Mouse (Mus musculus) gastrocnemius, postnatal 25 days (tissue): ENCODE results near the gene Tnrc6b. TPM values are rescaled to one million over a fixed set of nuclear protein-coding genes. Genes with fewer than 3 reads are reported as not detected.
"Not testable (repeated sequence)": the region's sequence is repeated elsewhere in the genome, so short reads cannot be mapped to it uniquely, and the experiment has no call there.

Experiments used
- DNase-seq: peaks from one replicate; pipeline ENCODE4 v3.0.0; 2022
- total RNA-seq, 2 experiments: library from RNA; stranded (reverse); gene quantifications; 1 replicate in 1 of 2; 2 replicates in 1 of 2; pipeline ENCODE4 v1.2.3; 2021

Gene Tnrc6b
- total RNA-seq, 2 experiments from 2014 or later = 43.2 to 43.7 TPM

DNA sequence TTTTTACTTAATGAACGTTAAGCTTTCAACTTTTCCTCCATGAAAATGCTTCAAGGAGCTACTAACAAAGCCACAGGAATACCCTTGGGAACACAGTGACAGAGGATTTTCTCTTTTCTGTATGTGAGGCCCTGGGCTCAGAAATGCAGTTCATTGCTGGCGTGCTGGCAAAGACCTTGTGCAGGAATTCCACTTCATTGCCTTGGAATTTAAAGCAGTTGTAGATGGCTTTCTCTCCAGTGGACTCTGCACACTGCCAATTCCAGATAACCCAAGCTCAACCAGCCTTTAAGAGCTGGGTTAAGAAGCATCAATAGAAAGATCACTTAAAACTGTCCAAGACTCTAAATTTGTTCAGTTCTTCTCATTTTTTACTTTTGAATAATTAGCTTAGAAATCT lies 204.7 kb downstream of the Tnrc6b start:
- DNase-seq = no peak

DNA sequence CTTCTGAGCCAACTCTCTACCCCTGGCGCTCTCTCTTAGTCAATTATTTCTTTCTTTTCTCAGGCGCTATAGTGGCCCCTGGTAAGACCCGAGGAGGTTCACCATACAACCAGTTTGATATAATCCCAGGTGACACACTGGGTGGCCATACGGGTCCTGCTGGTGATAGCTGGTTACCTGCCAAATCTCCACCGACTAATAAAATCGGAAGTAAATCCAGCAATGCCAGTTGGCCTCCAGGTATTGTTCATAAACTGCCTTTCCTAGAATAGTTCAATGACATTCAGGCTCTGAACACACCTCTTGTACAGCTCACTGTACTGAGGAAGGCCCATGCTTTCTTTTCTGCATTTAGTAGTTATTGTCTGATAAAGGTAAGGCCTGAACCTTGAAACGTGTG lies 205.5 kb downstream of the Tnrc6b start:
- no peak for DNase-seq

DNA sequence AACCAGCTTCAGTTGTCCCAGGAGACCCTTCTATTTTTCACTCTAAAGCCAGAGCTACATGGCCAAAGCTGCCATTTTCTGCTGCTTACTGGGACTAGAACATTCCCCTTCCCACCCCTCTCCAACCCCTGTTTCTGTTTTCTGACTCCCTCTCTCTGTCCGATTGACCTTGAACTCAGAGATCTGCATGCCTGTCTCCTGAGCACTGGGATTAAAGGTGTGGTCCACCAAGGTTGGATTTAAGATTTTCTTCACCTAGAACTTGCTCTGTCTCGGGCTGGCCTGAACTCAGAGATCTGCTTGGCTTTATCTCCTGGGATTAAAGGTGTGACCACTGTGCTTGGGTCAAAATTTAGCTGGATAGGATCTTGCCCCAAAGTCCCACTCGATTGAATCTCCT lies 209.2 kb downstream of the Tnrc6b start:
- no peak for DNase-seq

DNA sequence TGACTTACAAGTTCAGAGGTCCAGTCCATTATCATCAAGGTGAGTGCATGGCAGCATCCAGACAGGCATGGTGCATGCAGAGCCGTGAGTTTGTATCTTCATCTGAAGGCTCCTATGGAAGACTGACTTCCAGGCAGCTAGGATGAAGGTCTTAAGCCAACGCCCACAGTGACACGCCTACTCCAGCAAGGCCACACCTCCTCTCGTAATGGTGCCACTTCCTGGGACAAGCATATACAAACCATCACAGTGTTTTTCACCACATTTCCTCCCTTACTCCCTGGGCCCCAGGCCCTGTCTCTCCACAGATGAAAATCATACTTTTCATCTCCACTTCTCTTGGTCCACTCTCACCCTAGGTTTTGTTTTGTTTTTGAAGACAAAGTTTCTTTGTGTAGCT lies 210.7 kb downstream of the Tnrc6b start:
- DNase-seq = no peak

DNA sequence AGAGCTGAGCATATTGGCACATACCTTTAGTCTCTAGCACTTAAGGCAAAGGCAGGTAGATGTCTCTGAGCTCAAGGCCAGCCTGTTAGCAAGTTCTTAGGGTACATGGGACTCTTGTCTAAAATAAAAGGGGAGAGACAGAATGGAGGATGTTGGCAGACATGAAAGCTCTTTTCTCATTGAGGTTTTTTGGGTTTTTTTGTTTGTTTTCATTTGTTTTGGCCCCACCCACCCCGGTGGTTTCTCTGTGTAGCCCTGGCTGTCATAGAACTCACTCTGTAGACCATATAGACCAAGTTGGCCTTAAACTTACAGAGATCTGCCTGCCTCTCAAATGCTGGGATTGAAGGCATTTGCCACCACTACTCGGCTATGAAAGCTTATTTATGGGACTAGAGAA lies 213.1 kb downstream of the Tnrc6b start:
- no peak for DNase-seq

DNA sequence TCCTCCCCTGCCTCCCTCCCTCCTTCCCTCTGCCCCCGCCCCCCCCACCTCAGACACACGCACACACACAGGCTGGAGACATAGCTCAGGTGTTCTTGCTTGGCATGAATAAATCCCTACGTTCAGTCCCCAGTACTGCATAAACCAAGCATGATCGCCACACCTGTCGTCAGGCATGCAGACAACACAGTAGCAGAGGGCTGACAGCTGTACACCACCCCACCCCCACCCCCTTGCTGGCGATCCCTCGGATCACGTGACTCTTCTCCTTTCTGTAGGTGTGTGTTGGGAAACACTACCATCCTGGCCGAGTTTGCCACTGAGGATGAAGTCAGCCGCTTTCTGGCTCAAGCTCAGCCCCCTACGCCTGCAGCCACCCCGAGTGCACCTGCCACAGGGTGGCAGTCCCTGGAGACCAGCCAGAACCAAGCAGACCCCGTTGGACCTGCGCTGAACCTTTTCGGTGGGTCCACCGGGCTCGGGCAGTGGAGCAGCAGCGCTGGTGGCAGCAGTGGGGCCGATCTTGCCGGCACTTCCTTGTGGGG lies 217.8 kb downstream of the Tnrc6b start:
- DNase-seq = no peak

DNA sequence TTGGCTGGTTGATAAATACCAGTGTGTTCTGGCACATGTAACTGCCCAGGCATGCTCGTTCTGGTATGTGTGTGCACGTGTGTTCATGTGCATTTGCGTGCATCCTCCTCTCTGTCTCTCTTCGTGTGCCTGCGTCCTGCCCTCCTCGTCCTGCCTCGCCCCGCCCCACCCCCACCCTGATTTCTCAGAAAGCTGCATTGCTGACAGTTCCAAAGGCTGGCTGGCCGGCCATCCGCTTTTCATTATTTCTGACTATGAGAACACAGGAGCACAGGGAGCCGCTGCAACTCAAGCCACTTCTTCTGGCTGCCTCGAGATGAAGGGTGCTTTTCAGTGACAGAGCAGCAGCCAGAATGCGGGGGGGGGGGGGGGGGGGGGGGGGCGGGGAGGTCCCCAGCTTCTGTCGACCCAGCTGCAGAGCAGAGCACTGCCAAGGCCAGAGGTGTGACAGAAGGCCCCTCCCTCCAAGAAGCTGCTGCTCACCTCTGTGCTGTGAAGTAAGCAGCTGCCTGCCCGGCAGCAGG lies 219.0 kb downstream of the Tnrc6b start:
- DNase-seq = no peak

DNA sequence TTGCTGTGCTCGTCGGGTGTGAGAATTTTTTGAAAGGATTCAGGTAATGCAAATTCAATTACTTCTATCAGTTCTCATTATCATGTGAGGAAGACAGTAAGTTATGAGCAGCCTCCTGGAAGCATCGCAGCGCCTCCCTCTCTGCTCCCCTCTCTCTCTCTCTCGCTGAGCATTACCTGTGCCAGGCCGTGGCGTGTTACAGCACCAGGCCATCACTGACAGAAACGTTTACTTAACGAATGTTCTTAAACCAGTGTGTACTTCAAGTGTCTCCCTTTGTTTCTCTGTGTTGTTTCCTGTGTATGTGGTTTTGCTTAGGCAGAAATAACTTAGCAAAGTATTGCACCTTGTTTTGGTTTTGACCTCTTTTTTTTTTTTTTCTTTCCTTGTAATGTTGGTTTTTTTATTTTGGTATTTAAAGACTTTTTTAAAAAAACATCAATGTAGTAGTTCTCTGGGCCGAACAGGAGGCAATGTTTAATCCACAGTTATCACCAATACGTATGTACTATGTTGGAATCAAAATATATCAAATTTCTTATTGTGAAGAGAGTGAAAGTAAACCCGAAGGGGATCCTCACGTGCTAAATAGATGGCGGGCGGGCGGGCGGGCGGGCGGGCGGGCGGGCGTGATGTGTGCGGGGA lies 219.7 kb downstream of the Tnrc6b start:
- not testable (repeated sequence) for DNase-seq

DNA sequence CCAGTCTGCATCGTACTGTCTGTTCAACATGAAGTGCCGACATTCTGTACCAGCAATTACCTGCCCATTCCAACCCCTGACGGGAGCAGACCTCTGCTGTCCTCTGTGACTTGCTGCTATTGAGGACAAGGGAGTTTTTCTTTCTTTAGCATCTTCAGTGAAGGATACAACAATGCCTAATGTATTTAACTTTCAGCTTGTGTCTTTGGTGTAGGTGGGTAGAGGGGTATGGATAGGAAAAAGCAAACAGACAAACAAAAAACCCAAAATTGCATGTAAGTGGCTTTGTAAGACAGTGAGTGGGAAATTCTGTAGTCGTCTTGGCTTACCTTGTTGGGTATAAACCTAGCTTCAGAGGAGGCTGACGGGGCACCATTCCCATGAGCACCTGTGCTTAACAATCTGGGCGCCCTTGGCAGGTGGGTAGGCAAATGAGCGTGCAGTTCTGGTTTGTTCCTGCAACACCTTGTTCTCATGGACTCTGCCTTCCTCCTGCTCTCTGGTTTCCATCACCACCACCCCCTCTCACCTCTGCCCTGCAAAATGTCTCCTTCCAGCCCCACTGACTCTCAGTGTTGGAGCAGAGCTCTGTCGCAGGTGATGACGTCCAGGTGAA lies 220.3 kb downstream of the Tnrc6b start:
- DNase-seq = no peak

DNA sequence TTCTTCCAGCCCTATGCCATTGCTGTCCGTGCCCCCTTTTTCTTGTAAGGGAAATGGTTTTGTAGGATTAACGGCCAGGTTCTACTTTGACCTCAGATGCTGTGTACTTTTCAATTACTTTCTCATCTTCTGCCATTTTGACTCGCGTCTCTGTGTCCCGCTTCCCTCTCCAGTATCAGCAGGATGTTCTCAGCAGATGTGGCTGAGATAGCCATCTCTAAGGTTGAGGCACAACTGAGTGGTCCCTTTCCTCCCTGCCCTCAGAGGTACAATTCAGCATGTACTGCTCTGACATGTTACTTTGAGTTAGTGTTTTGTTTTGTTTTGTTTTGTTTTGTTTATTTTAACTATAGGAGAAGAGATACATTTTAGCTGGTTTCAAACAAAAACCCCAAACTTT lies 223.7 kb downstream of the Tnrc6b start:
- no peak for DNase-seq

DNA sequence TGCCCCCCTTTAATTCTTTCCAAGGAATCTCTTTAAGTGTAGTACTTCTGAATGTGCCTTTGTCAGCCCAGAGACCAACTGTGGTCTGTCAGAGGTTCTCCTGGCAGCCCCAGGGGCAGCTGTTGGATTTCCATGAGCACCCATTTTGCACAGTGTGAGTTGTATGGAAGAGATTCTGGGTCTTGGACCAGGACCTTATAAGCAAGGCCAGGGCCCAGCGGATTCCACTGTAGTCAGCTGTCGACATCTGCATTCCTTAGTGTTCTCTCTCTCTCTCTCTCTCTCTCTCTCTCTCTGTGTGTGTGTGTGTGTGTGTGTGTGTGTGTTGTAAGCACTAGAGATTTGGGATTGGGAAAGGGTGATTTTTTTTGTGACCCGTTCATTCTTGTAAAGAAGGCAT lies 225.6 kb downstream of the Tnrc6b start:
- DNase-seq = no peak

DNA sequence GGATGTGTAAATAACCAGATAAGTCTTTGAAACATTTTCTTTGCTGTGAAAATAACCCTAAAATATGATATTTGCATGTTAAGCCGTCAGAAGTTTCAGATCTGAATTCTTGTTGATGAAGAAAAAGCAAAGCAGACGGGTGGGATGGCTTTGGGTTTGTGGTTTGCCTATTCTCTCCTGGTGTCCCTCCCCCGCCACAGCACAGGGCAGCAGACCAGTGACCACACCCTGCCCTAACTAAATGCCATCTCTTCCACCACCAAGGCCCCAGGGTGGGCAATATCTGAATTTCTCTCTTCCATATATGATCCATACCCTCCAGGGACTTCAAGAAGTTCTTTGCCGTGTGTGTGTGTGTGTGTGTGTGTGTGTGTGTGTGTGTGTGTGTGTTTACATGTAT lies 227.5 kb downstream of the Tnrc6b start:
- DNase-seq = no peak

DNA sequence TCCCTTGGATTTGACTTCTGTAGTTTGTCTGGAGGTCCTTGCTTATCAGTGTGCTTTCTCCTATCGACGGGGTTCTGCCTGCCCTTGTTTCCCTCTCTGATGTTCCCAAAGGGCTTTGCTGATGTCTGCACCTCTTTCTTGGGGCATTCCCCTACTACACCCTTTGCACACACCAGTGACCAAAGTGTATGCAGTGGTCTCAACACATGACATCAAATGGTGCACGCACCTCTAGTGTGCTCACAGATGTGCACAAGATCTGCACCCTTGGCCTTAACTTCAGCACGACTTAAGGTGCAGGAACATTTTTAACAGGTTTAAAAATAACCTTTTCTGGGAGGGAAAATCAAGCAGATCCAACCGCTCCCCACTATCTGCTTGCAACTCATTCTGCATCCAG lies 228.3 kb downstream of the Tnrc6b start:
- no peak for DNase-seq

DNA sequence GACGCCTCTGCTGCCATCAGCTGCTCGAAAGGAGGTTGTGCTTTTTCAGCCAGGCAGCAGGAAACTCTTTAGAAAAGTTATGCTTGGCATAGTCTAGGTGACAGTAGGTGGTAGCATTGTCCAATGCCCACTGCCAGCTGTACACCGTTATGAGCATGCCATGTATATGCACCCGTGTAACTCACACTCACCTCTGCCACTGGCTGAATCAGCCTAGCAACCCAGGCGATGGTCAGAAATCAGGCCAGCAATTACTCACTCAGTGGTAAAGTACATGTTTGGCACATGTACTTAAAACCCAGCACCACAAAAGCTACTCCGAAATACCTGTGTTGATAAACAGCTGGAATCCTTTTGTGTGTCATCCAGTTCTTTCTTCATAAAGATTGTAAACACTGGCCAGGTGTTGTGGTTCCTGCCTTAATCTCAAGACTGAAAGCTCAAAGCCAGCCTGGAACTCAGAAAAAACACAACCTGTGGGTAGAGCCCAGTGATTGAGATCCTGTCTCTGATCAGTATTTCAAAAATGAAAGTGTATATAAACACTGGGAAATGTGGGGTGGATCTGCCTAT lies 230.4 kb downstream of the Tnrc6b start:
- no peak for DNase-seq

DNA sequence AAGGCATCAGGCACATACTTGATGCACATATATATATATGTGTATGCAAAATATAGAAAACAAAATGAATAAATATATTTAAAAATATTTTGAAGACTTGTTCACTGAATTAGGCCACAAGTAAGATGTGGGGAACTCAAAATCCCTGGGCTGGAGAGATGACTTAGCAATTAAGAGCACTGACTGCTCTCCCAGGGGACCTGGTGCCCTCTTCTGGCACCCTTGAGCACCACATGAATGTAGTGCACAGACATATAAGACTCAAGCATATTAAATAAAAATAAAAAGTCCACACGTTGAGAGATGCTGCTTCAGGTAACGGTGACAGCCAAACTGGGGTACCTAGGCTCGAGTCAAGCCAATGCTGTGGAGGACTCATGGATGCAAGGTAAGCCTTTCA lies 234.7 kb downstream of the Tnrc6b start:
- no peak for DNase-seq

DNA sequence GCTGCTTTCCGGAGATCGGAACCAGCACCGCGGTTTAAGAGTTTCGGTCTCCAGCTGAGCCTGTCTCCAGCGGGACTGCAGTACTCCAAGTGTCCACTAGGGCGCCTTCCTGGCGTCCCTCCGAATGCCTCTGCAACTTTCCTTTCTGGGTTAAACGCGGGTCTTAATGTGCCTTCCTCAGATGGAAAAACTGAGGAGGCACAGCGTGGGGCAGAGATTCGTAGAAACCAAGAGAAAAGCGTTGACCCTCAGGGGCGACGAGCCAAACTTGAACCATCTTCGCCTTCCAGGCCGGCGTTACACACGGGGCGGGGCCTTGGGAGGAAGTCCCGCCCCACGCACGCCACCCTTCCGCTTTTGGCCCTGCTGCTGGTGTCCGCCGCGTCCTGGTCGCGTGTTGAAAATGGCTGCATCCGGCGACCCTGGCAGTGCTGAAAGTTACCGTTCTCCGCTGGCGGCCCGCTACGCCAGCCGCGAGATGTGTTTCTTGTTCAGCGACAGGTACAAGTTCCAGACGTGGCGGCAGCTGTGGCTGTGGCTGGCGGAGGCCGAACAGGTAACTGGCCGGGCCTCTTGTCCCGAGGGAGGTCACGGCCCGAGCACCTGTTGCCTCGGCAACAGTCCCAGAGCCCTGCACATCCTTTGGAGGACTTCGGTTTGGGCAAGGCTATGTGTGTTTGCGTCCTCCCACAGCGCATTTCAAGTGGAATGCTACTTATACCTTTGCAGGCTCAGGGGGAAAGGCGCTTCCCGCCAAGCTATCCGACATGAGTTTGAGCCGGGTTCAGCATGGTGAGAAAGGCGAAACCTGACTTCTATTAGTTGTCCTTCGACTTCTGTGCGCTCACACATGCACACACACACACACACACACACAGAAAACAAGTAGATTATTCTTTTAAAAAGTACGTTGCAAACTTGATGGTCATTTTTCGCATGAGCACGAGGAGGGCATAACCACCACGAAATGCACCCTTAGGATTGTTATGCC lies 237.3 kb downstream of the Tnrc6b start, which contains the start of gene Adsl:
Gene Adsl, plus strand, starts transcription at position 346 of the 991 bp plus-strand sequence.
- peak; percentile 88 for DNase-seq

DNA sequence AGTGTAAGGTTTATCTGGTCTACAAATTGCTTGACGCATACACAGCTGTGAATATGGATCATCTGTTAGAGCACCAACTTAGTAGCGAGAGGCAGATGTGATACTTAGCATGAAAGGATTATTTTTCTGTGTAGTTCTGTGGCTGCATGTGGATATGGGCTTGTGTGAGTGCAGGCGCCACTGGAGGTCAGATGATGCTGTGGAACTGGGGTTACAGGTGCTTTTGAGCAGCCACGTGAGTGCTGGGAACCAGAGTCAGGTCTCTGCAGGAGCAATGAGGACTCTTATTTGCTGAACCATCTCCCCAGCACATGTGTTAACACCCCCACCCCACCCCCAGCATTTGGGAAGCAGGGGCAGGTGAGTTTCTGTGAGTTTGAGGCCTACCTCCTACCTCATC lies 238.3 kb downstream of the Tnrc6b start:
- DNase-seq = no peak

DNA sequence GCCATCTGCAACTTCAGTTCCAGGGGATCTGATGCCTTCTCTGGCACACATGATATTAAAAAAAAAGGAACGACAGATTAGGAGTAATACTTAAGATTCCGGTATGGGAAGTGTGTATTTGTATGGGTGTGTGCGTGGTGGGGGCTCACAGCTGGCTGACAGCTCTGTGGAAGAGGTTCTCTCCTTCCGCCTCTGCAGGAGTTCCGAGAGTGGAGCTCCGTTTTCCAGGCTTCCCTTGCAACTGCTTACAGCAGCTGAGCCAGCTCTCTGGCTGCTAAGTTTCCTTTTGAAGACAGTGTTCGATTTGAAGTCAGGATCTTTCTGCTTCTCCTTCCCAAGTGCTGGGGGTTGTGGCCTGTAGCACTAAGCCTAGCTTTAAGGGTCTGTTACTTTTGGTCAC lies 238.9 kb downstream of the Tnrc6b start:
- DNase-seq = no peak

DNA sequence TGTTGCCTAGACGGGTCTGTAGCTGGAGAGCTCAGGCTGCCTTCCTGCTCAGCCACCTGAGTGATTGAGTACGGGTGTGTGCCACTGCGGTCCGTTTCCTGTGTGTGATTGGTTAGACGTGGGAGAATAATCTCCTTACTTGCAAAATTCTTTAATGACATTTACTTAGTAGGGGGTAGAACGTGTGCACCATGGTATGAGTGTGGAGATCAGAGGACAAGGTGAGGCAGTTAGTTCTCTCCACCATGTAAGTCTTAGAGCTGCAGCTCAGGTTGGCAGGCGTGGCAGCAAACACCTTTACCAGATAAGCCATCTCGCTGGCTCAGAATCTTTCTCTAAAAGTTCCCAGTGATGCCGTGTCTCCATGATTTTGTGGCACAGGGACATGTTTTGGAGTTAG lies 242.9 kb downstream of the Tnrc6b start:
- DNase-seq = peak; percentile 3

DNA sequence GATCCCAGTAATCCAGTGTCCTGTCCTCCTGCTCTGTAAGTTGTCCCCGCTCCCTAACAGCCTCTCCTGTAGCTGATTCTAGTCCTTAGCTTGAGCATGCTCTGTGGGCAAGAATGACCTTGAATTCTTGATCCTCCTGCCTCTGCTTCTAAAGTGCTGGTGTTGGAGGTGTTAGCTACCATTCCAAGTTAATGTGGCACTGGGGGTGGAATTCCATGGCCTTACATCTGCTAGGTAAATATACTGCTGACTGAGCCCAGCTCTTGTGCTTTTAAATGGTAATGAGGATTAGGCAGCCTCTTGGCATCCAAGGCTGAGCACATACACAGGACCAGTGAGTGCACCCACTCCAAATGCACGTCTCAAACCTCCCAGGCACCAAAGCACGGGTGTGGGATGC lies 243.7 kb downstream of the Tnrc6b start:
- peak; percentile 2 for DNase-seq

DNA sequence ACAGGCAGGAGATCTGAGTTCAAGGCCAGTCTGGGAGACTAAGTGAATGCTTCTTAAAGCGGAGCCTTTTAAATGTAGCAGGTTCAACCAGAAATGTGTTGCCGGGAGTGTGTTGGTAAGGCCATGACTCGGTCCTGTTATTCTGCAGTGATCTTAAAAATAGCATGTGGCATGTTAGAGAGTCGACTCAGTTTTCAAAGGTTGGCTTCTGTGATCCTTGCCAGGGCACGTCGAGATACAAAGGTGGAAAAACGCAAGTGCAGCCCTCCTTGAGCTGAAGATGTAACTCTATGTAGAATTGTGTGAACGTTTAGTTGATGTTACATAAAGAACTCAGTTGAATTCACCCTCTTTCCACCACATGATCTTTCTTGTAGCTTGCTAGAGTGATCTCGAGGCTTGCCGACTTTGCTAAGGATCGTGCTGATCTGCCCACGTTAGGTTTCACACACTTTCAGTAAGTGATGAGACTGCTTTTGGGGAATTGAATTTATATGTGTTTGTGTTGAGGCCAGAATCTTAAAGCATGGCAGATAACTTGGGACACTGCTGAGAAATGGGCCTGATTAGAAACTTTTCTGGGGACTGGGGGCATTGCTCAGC lies 244.8 kb downstream of the Tnrc6b start:
- DNase-seq = peak; percentile 39

DNA sequence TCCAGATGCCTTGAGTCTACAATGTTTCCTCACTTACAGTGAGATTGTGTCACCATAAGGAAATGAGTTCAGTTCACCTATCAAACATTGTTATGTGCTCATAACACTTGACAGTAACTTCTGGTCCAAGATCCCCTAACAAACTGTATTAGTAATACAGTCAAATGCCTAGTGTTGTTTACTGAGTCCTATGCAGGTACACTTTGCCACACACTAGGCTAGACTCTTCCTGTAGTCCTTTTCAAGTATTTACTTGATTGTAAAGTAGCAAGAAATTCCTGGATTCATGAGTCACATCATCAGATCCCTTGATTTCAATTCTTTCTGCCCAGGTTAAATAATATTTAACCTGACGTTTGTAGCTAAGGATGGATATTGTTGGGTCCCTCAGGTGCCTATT lies 258.3 kb downstream of the Tnrc6b start:
- no peak for DNase-seq
